ENCODE assay signal across 24 mouse cellular contexts in the genomic region with DNA sequence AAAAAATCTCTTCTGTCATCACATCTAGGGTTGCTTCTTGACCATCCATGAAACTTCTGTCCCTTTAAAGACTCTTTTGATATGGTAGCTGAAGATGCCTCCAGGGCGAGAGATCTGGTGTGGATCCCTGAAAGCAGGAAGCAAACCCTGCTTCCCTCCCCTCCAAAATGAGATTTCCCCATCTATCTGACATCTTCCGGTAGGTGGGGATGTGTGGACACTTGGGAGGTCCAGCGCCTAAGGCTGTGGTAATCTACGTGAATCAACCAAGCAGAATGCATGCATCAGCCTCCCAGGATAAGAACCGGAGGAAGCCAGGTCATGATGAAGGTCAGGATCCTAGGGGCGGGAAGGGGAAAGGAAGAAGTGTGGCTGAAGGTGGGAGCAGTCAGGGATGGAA. TPM values are rescaled to one million over a fixed set of nuclear protein-coding genes. Genes with fewer than 3 reads are reported as not detected.
DNase-seq lines count a peak whose midpoint lies in the region; ATAC-seq and TF ChIP-seq lines count a peak whose summit lies in the region.
"Had no signal": no experiment of that assay in that cellular context is flagged by ENCODE, and none has a peak within 500 bp of the region (broad histone marks: within the 10 kb centered on the region; RNA-seq: fewer than 3 reads in every experiment).

A gene (plus strand): TSS at position 248 of the 400 bp plus-strand sequence.

- peak; percentile 28 to 39 for DNase-seq in lung, adult 18-20 months
- DNase-seq in lung, postnatal 10 days: no peak
- DNase-seq in liver, postnatal 0 days: no peak
- DNase-seq in adrenal gland, postnatal 25 days: no peak
- no peak for DNase-seq in thymus, postnatal 25 days
- DNase-seq: adrenal gland, adult 2 months; cerebellum, adult 11 months; cerebellum, postnatal 10 days; forebrain, postnatal 0 days; kidney, adult 8-10 months; kidney, postnatal 25 days; left cerebral cortex, postnatal 4 days; liver, embryonic 13.5 days; right cerebral cortex, adult 18-20 months; thymus, adult 18-20 months had no signal

- peaks cover 11% of the 10 kb centered on the region for H3K4me1 ChIP-seq in bone marrow, adult 2 months (ENCODE audit: control insufficient read depth, insufficient read depth, low read length)
- no peaks in the 10 kb centered on the region for H3K4me1 ChIP-seq in liver, postnatal 0 days (ENCODE audit: insufficient read depth)
- H3K4me1 ChIP-seq in intestine, embryonic 15.5 days (replicated peaks): no peaks in the 10 kb centered on the region; the same call in 1 of the 2 replicates
- H3K4me1 ChIP-seq: embryonic facial prominence, embryonic 13.5 days; heart, embryonic 10.5 days; liver, embryonic 13.5 days had no signal

- TF ChIP-seq EP300 in liver, postnatal 0 days (IDR thresholded peaks at IDR 0.05; ENCODE audit: low read depth): no peak

- WGBS in bone marrow, adult 2 months: 44% methylated on average over 6 of the region's 6 CpGs
- 57% methylated on average over 6 of the region's 6 CpGs for WGBS in liver, postnatal 0 days (ENCODE audit: insufficient replicate concordance)
- 73% methylated on average over 6 of the region's 6 CpGs for WGBS in intestine, embryonic 15.5 days

- H3K36me3 ChIP-seq in liver, postnatal 0 days (replicated peaks; ENCODE audit: insufficient read depth, low read length): no peaks in the 10 kb centered on the region
- H3K36me3 ChIP-seq in intestine, embryonic 15.5 days: no peaks in the 10 kb centered on the region
- H3K36me3 ChIP-seq: embryonic facial prominence, embryonic 13.5 days; heart, embryonic 10.5 days; liver, embryonic 13.5 days had no signal

- TF ChIP-seq CTCF in bone marrow, adult 2 months (IDR thresholded peaks at IDR 0.05; ENCODE audit: control insufficient read depth, insufficient read depth, low read length): no peak
- TF ChIP-seq CTCF in liver, postnatal 0 days (IDR thresholded peaks at IDR 0.05; ENCODE audit: low read depth): no peak

- peak within 1 kb of the TSS; percentile 30; the same call in 1 of the 2 replicates for H3K9ac ChIP-seq in liver, postnatal 0 days (replicated peaks)
- no peak within 1 kb of the TSS for H3K9ac ChIP-seq in intestine, embryonic 15.5 days
- H3K9ac ChIP-seq: embryonic facial prominence, embryonic 13.5 days; forebrain, postnatal 0 days; liver, embryonic 13.5 days had no signal

- H3K27me3 ChIP-seq in liver, postnatal 0 days (ENCODE audit: insufficient read depth, low read length): no peaks in the 10 kb centered on the region
- no peaks in the 10 kb centered on the region for H3K27me3 ChIP-seq in intestine, embryonic 15.5 days (replicated peaks)
- H3K27me3 ChIP-seq: embryonic facial prominence, embryonic 13.5 days; liver, embryonic 13.5 days had no signal

- H3K27ac ChIP-seq in bone marrow, adult 2 months (ENCODE audit: control insufficient read depth, insufficient read depth, low read depth, low read length, poor library complexity): peak within 1 kb of the TSS; percentile 95
- peak within 1 kb of the TSS; percentile 82 for H3K27ac ChIP-seq in liver, postnatal 0 days (ENCODE audit: low read depth)
- no peak within 1 kb of the TSS for H3K27ac ChIP-seq in intestine, embryonic 15.5 days
- H3K27ac ChIP-seq: embryonic facial prominence, embryonic 13.5 days; heart, embryonic 10.5 days; liver, embryonic 13.5 days had no signal

- H3K4me3 ChIP-seq in bone marrow, adult 2 months (replicated peaks; ENCODE audit: control insufficient read depth, low read depth, low read length): peak within 1 kb of the TSS; percentile 82
- H3K4me3 ChIP-seq in liver, postnatal 0 days (ENCODE audit: low read depth, low read length): peak within 1 kb of the TSS; percentile 37
- no peak within 1 kb of the TSS for H3K4me3 ChIP-seq in intestine, embryonic 15.5 days (replicated peaks)
- H3K4me3 ChIP-seq: embryonic facial prominence, embryonic 13.5 days; heart, embryonic 10.5 days; liver, embryonic 13.5 days had no signal

- no peaks in the 10 kb centered on the region for H3K9me3 ChIP-seq in liver, postnatal 0 days (ENCODE audit: low read length)
- no peaks in the 10 kb centered on the region for H3K9me3 ChIP-seq in intestine, embryonic 15.5 days
- H3K9me3 ChIP-seq: embryonic facial prominence, embryonic 13.5 days; heart, embryonic 10.5 days; liver, embryonic 13.5 days had no signal

- ATAC-seq in liver, postnatal 0 days: peak; percentile 35; the same call in 1 of the 2 replicates
- ATAC-seq in neutrophil, adult 5-6 weeks (ENCODE audit: extremely low read depth, insufficient number of reproducible peaks, low FRiP score, poor library complexity, severe bottlenecking): no peak
- ATAC-seq in intestine, embryonic 15.5 days: no peak
- ATAC-seq: forebrain, postnatal 0 days; inflammation-experienced regulatory T-cells, adult 6 months; midbrain, embryonic 16.5 days had no signal

- TF ChIP-seq POLR2A in bone marrow, adult 2 months (IDR thresholded peaks at IDR 0.05; ENCODE audit: borderline replicate concordance, control insufficient read depth, low read depth, low read length): no peak; the same call in 1 of the 2 replicates

- peak within 1 kb of the TSS; percentile 44 for H3K4me2 ChIP-seq in liver, postnatal 0 days (ENCODE audit: low read depth, low read length)
- H3K4me2 ChIP-seq in intestine, embryonic 15.5 days (replicated peaks): no peak within 1 kb of the TSS
- H3K4me2 ChIP-seq: embryonic facial prominence, embryonic 13.5 days; liver, embryonic 13.5 days had no signal

RNA-seq across cellular contexts. Expression of the gene that starts here (rescaled TPM):
- polyA plus RNA-seq in bone marrow, adult 2 months (2011; ENCODE audit: insufficient read depth, insufficient read length, low replicate concordance, missing spikeins): 38.3 and 142 TPM in 2 replicates
- 11.9 and 12.8 TPM in 2 replicates for polyA plus RNA-seq in liver, postnatal 0 days (2015; fragmentation: Nextera tagmentation; extraction: Ambion mirVana)
- total RNA-seq in neutrophil, adult 5-6 weeks (2017): 214 and 229 TPM in 2 replicates
- 0.40 and 0.54 TPM in 2 replicates for polyA plus RNA-seq in intestine, embryonic 15.5 days (2015; fragmentation: Nextera tagmentation; extraction: Ambion mirVana)
- total RNA-seq in adrenal gland, postnatal 25 days (2021): 0.21 TPM in 1 of 2 replicates, not detected in the other
- total RNA-seq: gastrocnemius, adult 18-20 months; megakaryocyte-erythroid progenitor cell, adult 5-6 weeks had no signal
- polyA plus RNA-seq: adrenal gland, adult 2 months had no signal

Comparison
In these comparisons a context has a peak if more than half of its experiments do, and no peak if none do; other contexts are left out.
1. RNA of the gene that starts here (total RNA-seq): 214 to 229 TPM in neutrophil, adult 5-6 weeks; 0.21 TPM in adrenal gland, postnatal 25 days; every median in the first group is over 100 times any median in the second.
2. DNase-seq: peak in lung, adult 18-20 months (2 of 2); none in lung, postnatal 10 days (single experiment), liver, postnatal 0 days (single experiment), adrenal gland, postnatal 25 days (single experiment) and thymus, postnatal 25 days (single experiment).